Mouse (Mus musculus) erythroblast, embryonic 14.5 days (primary cell): ENCODE results near the gene Polr2e.

Experiments
- GATA1 ChIP-seq: IDR thresholded peaks from 2 replicates; pipeline ENCODE4 v1.6.1; 2012; ENCODE audit warnings: low read length, inconsistent platforms, mixed read lengths
- TAL1 ChIP-seq: IDR thresholded peaks from 3 replicates; pipeline ENCODE4 v1.6.1; 2012; ENCODE audit warnings: low read length, inconsistent platforms, mixed read lengths

- TF ChIP-seq GATA1 = no peak
- TF ChIP-seq TAL1 = no peak
Measured at GRCm38 (mm10) chr10:80055891-80056290, 16.3 kb upstream of the Polr2e start.
